Mouse (Mus musculus) liver, adult 2 months (tissue): ENCODE measurements around the gene Selplg. TPM values are rescaled to one million over a fixed set of nuclear protein-coding genes. Genes with fewer than 3 reads are reported as not detected.

Experiments
- DNase-seq: peaks from one replicate; pipeline ENCODE4 v3.0.0-alpha.2; 2011; ENCODE audit warnings: low read depth, low spot score; ENCODE audit errors: extremely low read depth
- H3K27ac ChIP-seq: fragments of 200-500 bp; replicated peaks from 2 replicates; pipeline ENCODE4 v1.5.1; 2012; ENCODE audit warnings: low read depth, mild to moderate bottlenecking, control low read depth, inconsistent platforms, low read length; ENCODE audit not compliant: insufficient read depth
- H3K27me3 ChIP-seq: fragments of 200-500 bp; 2 replicates; pipeline ENCODE4 v1.6.1; 2012; ENCODE audit warnings: mild to moderate bottlenecking, moderate library complexity, low read length, inconsistent platforms; ENCODE audit not compliant: control insufficient read depth, insufficient read depth
- H3K36me3 ChIP-seq: fragments of 200-500 bp; 2 replicates; pipeline ENCODE4 v1.6.1; 2012; ENCODE audit warnings: low read length, inconsistent platforms; ENCODE audit not compliant: control insufficient read depth, insufficient read depth
- H3K4me1 ChIP-seq: fragments of 200-500 bp; 2 replicates; pipeline ENCODE4 v1.6.1; 2011; ENCODE audit warnings: low read length; ENCODE audit not compliant: control insufficient read depth, insufficient read depth
- H3K4me3 ChIP-seq: fragments of 200-500 bp; 2 replicates; pipeline ENCODE4 v1.5.1; 2011; ENCODE audit warnings: low read depth, mild to moderate bottlenecking, control low read depth, low read length, moderate library complexity; ENCODE audit not compliant: insufficient read depth
- H3K79me2 ChIP-seq: fragments of 200-500 bp; 2 replicates; pipeline ENCODE4 v1.6.1; 2012; ENCODE audit warnings: inconsistent platforms, mild to moderate bottlenecking, low read length, moderate library complexity; ENCODE audit not compliant: control insufficient read depth, insufficient read depth
- H3K9ac ChIP-seq: fragments of 200-500 bp; 2 replicates; pipeline ENCODE4 v1.6.1; 2012; ENCODE audit warnings: low read depth, mild to moderate bottlenecking, control low read depth, inconsistent platforms, low read length
- CTCF ChIP-seq: fragments of 200-500 bp; IDR thresholded peaks from 2 replicates; pipeline ENCODE4 v1.5.1; 2011; ENCODE audit warnings: low read depth, low read length, control low read depth
- POLR2A ChIP-seq: fragments of 200-500 bp; IDR thresholded peaks from 2 replicates; pipeline ENCODE4 v1.6.1; 2011; ENCODE audit warnings: low read length, control low read depth; ENCODE audit not compliant: insufficient read depth; ENCODE audit errors: extremely low read depth
- WGBS: fragments of 180-500 bp; shearing (Covaris S2); methylation state at CpG from one replicate; pipeline ENCODE4 v1.1.7; 2018; 5-methylcytosine and 5-hydroxymethylcytosine counted together
- polyA plus RNA-seq: library from polyadenylated mRNA; depleted of rRNA; stranded (reverse); fragments of >200 nt; gene quantifications from 2 replicates; pipeline ENCODE4 v1.2.3, GENCODE M21; 2012
- total RNA-seq: library from RNA; depleted of rRNA; stranded (reverse); fragments of >200 nt; gene quantifications from 2 replicates; pipeline ENCODE4 v1.2.3, GENCODE M21; 2014

Gene Selplg
- total and polyA plus RNA-seq, 2 experiments, result 1.1 to 6.2 TPM

DNA sequence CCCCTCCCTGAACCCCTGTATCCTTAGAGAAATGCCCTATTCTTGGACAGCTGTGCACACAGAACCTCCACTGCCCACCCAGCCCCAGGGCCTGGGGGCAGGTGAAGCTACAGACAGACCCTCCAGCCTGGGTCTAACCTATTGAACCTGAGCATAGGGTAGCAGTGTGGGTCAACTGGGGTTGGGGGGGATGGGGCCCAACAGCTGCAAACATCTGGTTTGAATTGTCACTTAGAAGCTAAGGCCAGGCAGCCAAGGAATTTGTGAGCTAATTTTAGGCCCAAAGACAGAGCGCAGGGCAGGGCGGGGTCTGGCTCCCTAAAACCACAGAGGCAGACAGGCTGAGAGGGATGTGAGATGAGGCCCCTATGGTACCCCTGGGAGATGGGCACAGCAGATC lies 24.3 kb downstream of the Selplg start:
- Histone ChIP-seq H3K36me3 (no peaks in the 10 kb centered on the region), H3K27me3 (no peaks in the 10 kb centered on the region), H3K79me2 (no peaks in the 10 kb centered on the region), H3K4me3 (no peak overlapping the region), H3K9ac (no peak overlapping the region), H3K4me1 (no peaks in the 10 kb centered on the region), H3K27ac (no peak overlapping the region)
- no peak for DNase-seq
- 89% methylated on average over 2 of the region's 2 CpGs for WGBS
- TF ChIP-seq POLR2A (no peak), CTCF (no peak)

DNA sequence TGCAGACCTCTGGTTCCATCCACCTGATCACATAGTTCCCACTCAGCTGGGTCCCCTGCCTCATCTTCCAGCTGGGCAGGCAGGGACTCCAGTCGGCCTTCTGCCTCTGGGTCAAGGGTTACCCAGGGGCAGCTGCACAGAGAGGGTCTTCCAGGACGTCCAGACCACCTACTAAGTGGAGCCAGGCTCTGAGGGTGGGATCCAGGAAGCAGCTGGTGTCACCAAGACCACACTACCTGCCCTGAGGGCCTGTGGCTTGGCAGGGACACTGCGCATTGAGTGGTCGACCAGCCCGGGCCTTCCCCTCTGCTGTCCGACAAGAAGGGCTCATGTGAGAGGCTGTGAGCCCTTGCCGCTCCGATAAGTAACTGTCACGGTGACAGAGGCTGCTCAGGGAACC lies 24.7 kb downstream of the Selplg start:
- no peaks in the 10 kb centered on the region for H3K27me3 ChIP-seq
- WGBS, result 76% methylated on average over 9 of the region's 9 CpGs
- H3K79me2 ChIP-seq, result no peaks in the 10 kb centered on the region
- H3K4me1 ChIP-seq, result no peaks in the 10 kb centered on the region
- TF ChIP-seq CTCF (no peak), POLR2A (no peak)
- no peak overlapping the region for H3K9ac ChIP-seq
- no peak overlapping the region for H3K4me3 ChIP-seq
- no peaks in the 10 kb centered on the region for H3K36me3 ChIP-seq
- H3K27ac ChIP-seq, result no peak overlapping the region
- DNase-seq, result no peak

DNA sequence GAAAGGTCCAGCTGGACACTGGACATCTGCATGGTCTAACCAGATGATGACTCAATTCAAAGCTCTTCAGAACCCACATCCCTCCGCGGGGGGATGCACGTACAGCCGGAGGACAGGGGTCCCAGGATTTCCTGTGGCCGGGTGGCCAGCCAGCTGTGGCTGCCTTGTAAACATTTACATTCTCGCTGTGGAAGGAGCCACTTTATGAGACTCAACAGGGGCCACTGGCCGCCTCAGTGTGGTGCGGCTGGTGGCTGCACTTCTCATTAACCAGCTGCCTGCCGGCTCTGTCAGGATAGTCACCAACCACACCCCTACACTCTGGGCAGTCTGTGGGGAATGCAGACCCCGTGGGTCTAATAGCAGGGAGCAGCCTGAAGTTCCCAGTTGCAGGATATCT lies 26.0 kb downstream of the Selplg start:
- Histone ChIP-seq H3K4me1 (no peaks in the 10 kb centered on the region), H3K27ac (no peak overlapping the region), H3K4me3 (no peak overlapping the region), H3K79me2 (no peaks in the 10 kb centered on the region), H3K27me3 (no peaks in the 10 kb centered on the region), H3K9ac (no peak overlapping the region), H3K36me3 (no peaks in the 10 kb centered on the region)
- 19% methylated on average over 10 of the region's 10 CpGs for WGBS
- TF ChIP-seq POLR2A, result no peak
- no peak for TF ChIP-seq CTCF
- no peak for DNase-seq

DNA sequence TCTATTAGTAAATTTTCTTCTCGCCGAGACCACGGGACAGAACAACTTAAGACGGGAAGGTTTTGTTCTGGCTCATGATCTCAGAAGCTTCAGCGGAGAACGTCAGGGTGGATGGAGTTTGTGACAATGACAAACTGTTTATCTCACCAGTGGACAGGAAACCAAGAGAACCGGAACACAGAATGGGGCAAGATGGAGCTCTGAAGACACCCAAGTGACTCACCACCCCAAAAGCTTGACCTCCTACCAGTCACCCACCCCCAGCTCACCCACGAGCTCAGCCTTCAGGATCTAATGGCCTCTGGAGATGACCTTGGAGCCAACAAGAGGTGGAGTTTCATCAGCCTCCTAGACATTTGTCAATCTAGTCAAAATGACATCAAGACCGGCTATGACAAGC lies 27.1 kb downstream of the Selplg start:
- Histone ChIP-seq H3K4me3 (no peak overlapping the region), H3K79me2 (no peaks in the 10 kb centered on the region)
- 88% methylated on average over 9 of the region's 9 CpGs for WGBS

DNA sequence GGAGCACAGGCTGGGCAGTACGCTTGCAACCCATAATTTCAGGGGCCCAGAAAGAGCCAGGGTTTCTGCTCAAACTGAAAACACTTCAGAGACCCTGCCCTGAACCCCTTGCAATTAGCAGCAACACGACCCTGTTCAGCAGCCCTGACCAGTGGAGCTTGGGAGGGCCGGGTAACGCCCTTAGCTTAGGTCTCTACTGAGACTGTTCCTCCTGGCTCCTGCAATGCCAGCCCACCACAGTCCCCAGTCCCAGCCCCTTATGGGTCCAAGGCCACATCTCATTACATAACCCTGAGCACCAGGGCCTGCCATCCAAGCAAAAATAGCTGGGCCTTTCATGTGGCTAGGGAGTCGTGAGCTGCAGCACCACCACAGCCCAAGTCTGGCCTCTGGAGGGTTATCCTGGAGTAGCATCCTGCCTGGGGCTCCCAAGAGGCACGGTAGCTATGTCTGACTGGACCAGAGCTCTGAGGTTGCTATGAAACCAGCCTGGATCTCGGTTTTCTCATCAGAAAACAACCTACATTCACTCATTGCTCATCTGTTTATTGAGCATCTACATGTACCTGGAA lies 28.0 kb downstream of the Selplg start:
- no peak overlapping the region for H3K4me3 ChIP-seq
- DNase-seq, result no peak
- H3K79me2 ChIP-seq, result no peaks in the 10 kb centered on the region
- 62% methylated on average over 7 of the region's 7 CpGs for WGBS
- no peaks in the 10 kb centered on the region for H3K27me3 ChIP-seq
- H3K9ac ChIP-seq, result no peak overlapping the region
- TF ChIP-seq POLR2A (no peak), CTCF (no peak)
- H3K27ac ChIP-seq, result no peak overlapping the region
- no peaks in the 10 kb centered on the region for H3K4me1 ChIP-seq
- H3K36me3 ChIP-seq, result no peaks in the 10 kb centered on the region

More for the DNA sequence above, 27.1 kb downstream of the Selplg start:
- Histone ChIP-seq H3K27me3 (no peaks in the 10 kb centered on the region), H3K9ac (no peak overlapping the region), H3K36me3 (no peaks in the 10 kb centered on the region), H3K27ac (no peak overlapping the region), H3K4me1 (no peaks in the 10 kb centered on the region)
- DNase-seq, result no peak
- TF ChIP-seq POLR2A, result no peak
- TF ChIP-seq CTCF, result no peak

DNA sequence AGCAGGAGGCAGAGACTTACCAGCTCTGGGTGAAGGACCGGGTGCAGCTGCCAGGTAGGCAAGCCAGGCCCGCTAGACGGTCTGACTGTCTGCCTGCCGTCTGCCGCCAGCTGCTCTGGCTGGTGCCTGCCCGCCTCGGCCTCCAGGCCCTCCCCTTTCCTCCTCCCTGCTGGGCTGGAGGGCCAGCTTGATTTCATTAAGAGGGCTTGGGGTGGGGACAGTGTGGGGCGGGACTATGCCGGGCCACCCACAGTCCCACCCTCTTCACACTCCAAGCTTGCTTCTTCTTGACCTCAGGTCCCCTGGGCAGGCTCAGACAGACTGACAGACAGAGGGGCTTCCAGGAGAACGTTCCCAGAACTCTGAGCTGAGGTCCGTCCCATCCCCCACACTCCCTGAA lies 32.2 kb downstream of the Selplg start, which contains the start of gene Tmem119:
Gene Tmem119 (minus strand): TSS at position 237 of the 400 bp plus-strand sequence.
- DNase-seq, result no peak
- TF ChIP-seq POLR2A, result no peak
- TF ChIP-seq CTCF, result no peak

More for the DNA sequence above, 32.2 kb downstream of the Selplg start, which contains the start of gene Tmem119:
- H3K4me1 ChIP-seq, result no peaks in the 10 kb centered on the region
- 4% methylated on average over 11 of the region's 11 CpGs for WGBS
- H3K79me2 ChIP-seq, result no peaks in the 10 kb centered on the region
- H3K9ac ChIP-seq, result no peak within 1 kb of the TSS
- H3K27me3 ChIP-seq, result no peaks in the 10 kb centered on the region
- H3K4me3 ChIP-seq, result peak within 1 kb of the TSS; percentile 26; the same call in 1 of the 2 replicates
- H3K36me3 ChIP-seq, result no peaks in the 10 kb centered on the region
- H3K27ac ChIP-seq, result no peak within 1 kb of the TSS
